ENCODE assay signal across 11 mouse cellular contexts in the genomic region with DNA sequence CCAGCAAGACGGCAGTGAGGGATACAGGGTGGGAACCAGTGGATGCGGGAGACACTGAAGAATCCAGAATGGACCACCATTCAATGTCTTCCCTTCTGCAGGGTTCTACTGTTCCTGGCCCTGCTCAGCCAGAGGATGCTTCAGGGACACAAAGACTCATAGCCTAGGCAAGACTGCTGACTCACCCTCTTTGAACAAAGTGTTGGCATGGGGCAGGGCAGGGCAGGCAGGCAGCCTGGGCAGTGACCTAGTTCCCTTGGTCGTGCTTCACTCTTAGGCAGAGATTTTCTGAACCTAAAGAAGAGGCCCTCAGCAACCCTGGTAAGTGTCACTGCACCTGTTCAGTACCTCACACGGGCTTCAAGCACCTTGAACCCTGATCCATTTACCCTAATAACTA. TPM values are rescaled to one million over a fixed set of nuclear protein-coding genes. Genes with fewer than 3 reads are reported as not detected.
DNase-seq lines count a peak whose midpoint lies in the region; ATAC-seq and TF ChIP-seq lines count a peak whose summit lies in the region.
"Had no signal": no experiment of that assay in that cellular context is flagged by ENCODE, and none has a peak within 500 bp of the region (broad histone marks: within the 10 kb centered on the region; RNA-seq: fewer than 3 reads in every experiment).

No protein-coding gene starts in this region.

- no peaks in the 10 kb centered on the region for H3K4me1 ChIP-seq in midbrain, embryonic 11.5 days (ENCODE audit: control insufficient read depth, insufficient read depth, low read length)
- peaks cover 17% of the 10 kb centered on the region for H3K4me1 ChIP-seq in liver, postnatal 0 days (ENCODE audit: insufficient read depth)
- H3K4me1 ChIP-seq: forebrain, embryonic 10.5 days had no signal

- no peak for TF ChIP-seq CTCF in liver, postnatal 0 days (IDR thresholded peaks at IDR 0.05; ENCODE audit: low read depth)

- H3K9me3 ChIP-seq in midbrain, embryonic 11.5 days (ENCODE audit: control insufficient read depth, low read length): no peaks in the 10 kb centered on the region
- H3K9me3 ChIP-seq in liver, postnatal 0 days (ENCODE audit: low read length): no peaks in the 10 kb centered on the region
- H3K9me3 ChIP-seq: forebrain, embryonic 10.5 days had no signal

- no peak for TF ChIP-seq EP300 in liver, postnatal 0 days (IDR thresholded peaks at IDR 0.05; ENCODE audit: low read depth)

- peak; percentile 63 to 75 for DNase-seq in heart, adult 18-20 months
- no peak for DNase-seq in heart, postnatal 25 days (ENCODE audit: low spot score)
- peak; percentile 52 for DNase-seq in 416B (ENCODE audit: low read depth)
- DNase-seq in cerebellum, adult 18-20 months: peak; percentile 77 to 89
- peak; percentile 49 to 71 for DNase-seq in kidney, postnatal 25 days
- no peak for DNase-seq in midbrain, embryonic 11.5 days (ENCODE audit: low spot score, missing footprints)
- DNase-seq in thymus, postnatal 25 days: no peak
- DNase-seq in liver, postnatal 0 days: no peak

- H3K27me3 ChIP-seq in midbrain, embryonic 11.5 days (ENCODE audit: control insufficient read depth, insufficient read depth, low read length): no peaks in the 10 kb centered on the region
- H3K27me3 ChIP-seq in liver, postnatal 0 days (ENCODE audit: insufficient read depth, low read length): no peaks in the 10 kb centered on the region

- H3K27ac ChIP-seq in midbrain, embryonic 11.5 days (ENCODE audit: low read depth, low read length): no peak overlapping the region
- no peak overlapping the region for H3K27ac ChIP-seq in liver, postnatal 0 days (ENCODE audit: low read depth)
- H3K27ac ChIP-seq: forebrain, embryonic 10.5 days had no signal

- no peaks in the 10 kb centered on the region for H3K36me3 ChIP-seq in midbrain, embryonic 11.5 days (ENCODE audit: control insufficient read depth, insufficient read depth, low read length)
- no peaks in the 10 kb centered on the region for H3K36me3 ChIP-seq in liver, postnatal 0 days (replicated peaks; ENCODE audit: insufficient read depth, low read length)

- no peak overlapping the region for H3K9ac ChIP-seq in midbrain, embryonic 11.5 days (ENCODE audit: low read length)
- H3K9ac ChIP-seq in liver, postnatal 0 days (replicated peaks): no peak overlapping the region

- ATAC-seq in midbrain, embryonic 11.5 days (ENCODE audit: low FRiP score): no peak
- ATAC-seq in liver, postnatal 0 days: no peak
- ATAC-seq: midbrain, embryonic 16.5 days had no signal

- WGBS in midbrain, embryonic 11.5 days: 93% methylated on average over 4 of the region's 4 CpGs
- 70% methylated on average over 4 of the region's 4 CpGs for WGBS in liver, postnatal 0 days (ENCODE audit: insufficient replicate concordance)

- no peak overlapping the region for H3K4me3 ChIP-seq in midbrain, embryonic 11.5 days (ENCODE audit: low read depth, low read length)
- no peak overlapping the region for H3K4me3 ChIP-seq in liver, postnatal 0 days (ENCODE audit: low read depth, low read length)
- H3K4me3 ChIP-seq: forebrain, embryonic 10.5 days had no signal

- H3K4me2 ChIP-seq in midbrain, embryonic 11.5 days: no peak overlapping the region
- no peak overlapping the region for H3K4me2 ChIP-seq in liver, postnatal 0 days (ENCODE audit: low read depth, low read length)

- intact Hi-C loops in heart, postnatal 25 days (cut with DNase I): loop anchor here (2.0 kb wide), 1 partner anchor 17 kb away; no protein-coding TSS in a partner anchor

RNA-seq across cellular contexts. Expression of a gene that starts 7.7 kb away (rescaled TPM):
- 10 to 100 TPM; 14.5 to 15.3 TPM for total RNA-seq in heart, adult 18-20 months (2021)
- 10 to 100 TPM; 17.0 to 17.4 TPM for total RNA-seq in heart, postnatal 25 days (2021)
- 15.0 and 15.9 TPM in 2 replicates for polyA plus RNA-seq in midbrain, embryonic 11.5 days (2014; fragmentation: Nextera tagmentation; extraction: Ambion mirVana)
- polyA plus RNA-seq in liver, postnatal 0 days (2015; fragmentation: Nextera tagmentation; extraction: Ambion mirVana): 6.5 and 7.3 TPM in 2 replicates

RNA-seq across cellular contexts. Expression of a gene that starts 31.2 kb away (rescaled TPM):
- total RNA-seq in heart, adult 18-20 months (2021): under 1 TPM; 0.21 to 0.50 TPM
- under 1 TPM; 0.45 to 0.75 TPM for total RNA-seq in heart, postnatal 25 days (2021)
- polyA plus RNA-seq in midbrain, embryonic 11.5 days (2014; fragmentation: Nextera tagmentation; extraction: Ambion mirVana): 0.91 and 1.1 TPM in 2 replicates
- 0.33 and 0.54 TPM in 2 replicates for polyA plus RNA-seq in liver, postnatal 0 days (2015; fragmentation: Nextera tagmentation; extraction: Ambion mirVana)

RNA-seq across cellular contexts. Expression of a gene that starts 32.9 kb away (rescaled TPM):
- total RNA-seq in heart, adult 18-20 months (2021): 10 to 100 TPM; 37.8 to 43.4 TPM
- 10 to 100 TPM; 49.0 to 55.6 TPM for total RNA-seq in heart, postnatal 25 days (2021)
- polyA plus RNA-seq in midbrain, embryonic 11.5 days (2014; fragmentation: Nextera tagmentation; extraction: Ambion mirVana): 47.2 and 50.9 TPM in 2 replicates
- 56.0 and 58.7 TPM in 2 replicates for polyA plus RNA-seq in liver, postnatal 0 days (2015; fragmentation: Nextera tagmentation; extraction: Ambion mirVana)

RNA-seq across cellular contexts. Expression of a gene that starts 32.9 kb away (rescaled TPM):
- total RNA-seq in heart, adult 18-20 months (2021): under 1 TPM in 1 of 2 experiments, not detected in 1; 0.21 TPM
- not detected for total RNA-seq in heart, postnatal 25 days (2021)
- polyA plus RNA-seq in midbrain, embryonic 11.5 days (2014; fragmentation: Nextera tagmentation; extraction: Ambion mirVana): 0.37 TPM in 1 of 2 replicates, not detected in the other
- polyA plus RNA-seq in liver, postnatal 0 days (2015; fragmentation: Nextera tagmentation; extraction: Ambion mirVana): 2.0 and 3.8 TPM in 2 replicates
- polyA plus RNA-seq: small intestine, adult 2 months had no signal

RNA-seq across cellular contexts. Expression of a gene that starts 36.9 kb away (rescaled TPM):
- total RNA-seq in heart, adult 18-20 months (2021): 10 to 100 TPM; 11.8 to 15.2 TPM
- 10 to 100 TPM; 13.6 to 14.4 TPM for total RNA-seq in heart, postnatal 25 days (2021)
- polyA plus RNA-seq in midbrain, embryonic 11.5 days (2014; fragmentation: Nextera tagmentation; extraction: Ambion mirVana): 57.1 and 60.1 TPM in 2 replicates
- 64.8 and 72.5 TPM in 2 replicates for polyA plus RNA-seq in liver, postnatal 0 days (2015; fragmentation: Nextera tagmentation; extraction: Ambion mirVana)

Comparison
In these comparisons a context has a peak if more than half of its experiments do, and no peak if none do; other contexts are left out.
1. DNase-seq: peak in heart, adult 18-20 months (2 of 2), 416B (single experiment), cerebellum, adult 18-20 months (2 of 2) and kidney, postnatal 25 days (2 of 2); none in heart, postnatal 25 days (single experiment), midbrain, embryonic 11.5 days (single experiment), thymus, postnatal 25 days (single experiment) and liver, postnatal 0 days (single experiment).